Mouse (Mus musculus) forebrain, postnatal 0 days (tissue): ENCODE results near the gene Ciart. TPM values are rescaled to one million over a fixed set of nuclear protein-coding genes. Genes with fewer than 3 reads are reported as not detected.

Experiments used
- ATAC-seq: fragments of 200-750 bp; cut with Nextera tagmentation; 2 replicates; pipeline ENCODE4 v1.8.0; 2017; ENCODE audit warnings: mild to moderate bottlenecking, moderate library complexity
- DNase-seq: peaks from one replicate; pipeline ENCODE4 v3.0.0-alpha.2; 2015
- H3K27ac ChIP-seq: fragments of 300-500 bp; sonication (generic); 2 replicates; pipeline ENCODE4 v1.5.1; 2014; ENCODE audit warnings: low read depth, mild to moderate bottlenecking, antibody characterized with exemption, low read length, moderate library complexity, mixed read lengths
- H3K27me3 ChIP-seq: fragments of 300-500 bp; sonication (generic); 2 replicates; pipeline ENCODE4 v1.6.1; 2014; ENCODE audit warnings: mild to moderate bottlenecking, low read length, mixed read lengths; ENCODE audit not compliant: insufficient read depth
- H3K36me3 ChIP-seq: fragments of 300-500 bp; sonication (generic); 2 replicates; pipeline ENCODE4 v1.6.1; 2014; ENCODE audit warnings: mild to moderate bottlenecking, moderate library complexity; ENCODE audit not compliant: insufficient read depth
- H3K4me1 ChIP-seq: fragments of 300-500 bp; sonication (generic); 2 replicates; pipeline ENCODE4 v1.6.1; 2014; ENCODE audit warnings: antibody characterized with exemption; ENCODE audit not compliant: insufficient read depth
- H3K4me2 ChIP-seq: fragments of 300-500 bp; sonication (generic); 2 replicates; pipeline ENCODE4 v1.6.1; 2014; ENCODE audit warnings: low read depth, mild to moderate bottlenecking, moderate library complexity
- H3K4me3 ChIP-seq: fragments of 300-500 bp; sonication (generic); 2 replicates; pipeline ENCODE4 v1.5.1; 2014; ENCODE audit warnings: low read depth, low read length, mixed read lengths
- H3K9ac ChIP-seq: fragments of 300-500 bp; sonication (generic); 2 replicates; pipeline ENCODE4 v1.6.1; 2014; ENCODE audit warnings: mild to moderate bottlenecking
- H3K9me3 ChIP-seq: fragments of 300-500 bp; sonication (generic); 2 replicates; pipeline ENCODE4 v1.6.1; 2016; ENCODE audit warnings: low read length
- CTCF ChIP-seq: sonication (generic); IDR thresholded peaks from 2 replicates; pipeline ENCODE4 v1.5.1; 2016; ENCODE audit warnings: antibody characterized with exemption, control low read depth, low read depth
- WGBS: fragments of 180-500 bp; shearing (Covaris S2); extraction: QIAGEN DNeasy Blood & Tissue Kit; methylation state at CpG from one replicate; pipeline ENCODE4 v1.1.7; 2014; 5-methylcytosine and 5-hydroxymethylcytosine counted together
- polyA plus RNA-seq: library from polyadenylated mRNA; unstranded; fragments of >200 nt; fragmentation: Nextera tagmentation; extraction: Ambion mirVana; gene quantifications from 2 replicates; pipeline ENCODE4 v1.2.1, GENCODE M21; 2015
- total RNA-seq: library from RNA; depleted of rRNA; stranded (reverse); fragments of >200 nt; gene quantifications from 2 replicates; pipeline ENCODE4 v1.2.3, GENCODE M21; 2014; rRNA removed

The Ciart gene
- total and polyA plus RNA-seq, 2 experiments from 2014 or later, result 3.4 to 8.2 TPM

DNA sequence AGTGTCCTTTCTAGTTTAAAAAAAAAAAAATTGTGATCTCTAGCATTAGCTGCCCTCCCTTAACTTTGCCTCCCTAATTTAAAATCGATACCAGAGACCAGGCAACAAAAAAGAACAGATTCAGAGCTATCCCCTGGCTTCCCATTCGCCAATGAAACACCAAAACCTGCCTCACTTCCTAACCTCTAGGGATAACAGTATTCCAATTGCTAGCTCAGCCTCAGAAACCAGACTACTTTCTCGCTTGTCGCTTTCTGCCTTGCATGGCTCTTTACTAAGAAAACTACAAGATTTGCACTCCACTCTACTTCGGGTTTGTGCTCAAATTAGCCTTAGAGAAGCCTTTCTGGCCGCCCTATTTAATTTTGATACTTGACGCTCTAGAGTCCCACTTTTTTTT lies 25.9 kb downstream of the Ciart start:
- 21% methylated on average over 7 of the region's 7 CpGs for WGBS
- no peak for DNase-seq
- no peak for TF ChIP-seq CTCF
- Histone ChIP-seq H3K4me2 (peak overlapping the region; percentile 78), H3K9me3 (no peaks in the 10 kb centered on the region), H3K27me3 (no peaks in the 10 kb centered on the region), H3K4me1 (no peaks in the 10 kb centered on the region), H3K4me3 (peak overlapping the region; percentile 88), H3K27ac (no peak overlapping the region; the same call in 1 of the 2 replicates), H3K36me3 (peaks cover 14% of the 10 kb centered on the region), H3K9ac (peak overlapping the region; percentile 66)
- peak; percentile 19; the same call in 1 of the 2 replicates for ATAC-seq

DNA sequence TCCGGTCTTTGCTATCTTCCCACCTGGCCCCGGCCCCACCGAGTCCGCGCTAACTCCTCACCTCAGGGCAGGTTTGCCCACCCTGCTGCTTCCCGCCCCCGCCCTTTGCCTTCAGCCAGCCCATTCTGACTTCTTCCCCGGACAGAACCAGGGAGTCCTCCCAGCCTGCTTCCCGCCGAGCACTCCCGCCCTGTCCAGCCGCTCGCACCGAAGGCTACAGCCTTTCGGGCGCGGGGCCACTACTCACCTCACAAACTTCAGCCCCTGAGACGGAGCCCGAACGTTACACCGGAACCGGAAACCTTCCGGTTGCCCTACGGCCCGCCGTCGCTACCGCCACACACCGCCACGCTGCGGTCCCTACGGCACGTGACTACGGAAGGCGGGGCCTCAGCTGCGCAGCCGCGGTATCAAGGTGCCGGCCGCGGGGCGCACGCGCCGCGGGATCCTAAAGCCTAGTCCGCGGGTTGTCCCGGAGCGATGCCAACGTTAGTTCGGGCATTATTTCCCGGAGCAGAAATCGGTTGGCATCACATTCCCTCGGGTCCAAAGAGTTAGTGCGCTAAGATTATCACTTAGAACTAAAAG lies 26.5 kb downstream of the Ciart start, which contains the start of gene Prpf3:
Gene Prpf3 (minus strand): TSS at position 384 of the 588 bp plus-strand sequence.
- Histone ChIP-seq H3K36me3 (peaks cover 19% of the 10 kb centered on the region), H3K4me3 (peak within 1 kb of the TSS; percentile 88), H3K9me3 (no peaks in the 10 kb centered on the region), H3K9ac (peak within 1 kb of the TSS; percentile 66), H3K4me2 (peak within 1 kb of the TSS; percentile 78), H3K4me1 (no peaks in the 10 kb centered on the region), H3K27ac (no peak within 1 kb of the TSS; the same call in 1 of the 2 replicates), H3K27me3 (no peaks in the 10 kb centered on the region)
- 2% methylated on average over 54 of the region's 56 CpGs for WGBS
- peak; percentile 100 for ATAC-seq
- 0 out of 2 replicates have a peak, but pooled peaks have one; percentile 25 for TF ChIP-seq CTCF
- DNase-seq, result peak; percentile 95

DNA sequence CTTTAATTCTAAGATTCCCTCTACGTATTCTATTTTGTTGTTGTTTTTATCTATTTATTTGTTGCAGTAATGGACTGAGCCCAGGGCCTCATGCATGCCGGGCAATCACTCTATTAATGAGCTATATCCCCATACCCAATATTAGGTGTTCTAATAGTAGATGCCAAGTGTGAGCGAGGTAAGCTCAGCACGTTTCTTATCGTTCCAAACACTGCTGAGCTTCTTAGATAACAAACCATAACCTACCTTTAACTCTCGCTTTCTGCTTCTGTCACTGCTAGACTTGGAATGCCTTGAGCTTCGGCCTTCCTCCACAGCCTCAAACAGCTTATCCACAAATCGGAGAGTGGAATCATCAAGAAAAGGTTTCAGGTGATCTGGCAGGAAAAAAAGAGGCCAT lies 30.7 kb downstream of the Ciart start:
- Histone ChIP-seq H3K36me3 (peaks cover 58% of the 10 kb centered on the region), H3K27ac (no peak overlapping the region), H3K4me1 (no peaks in the 10 kb centered on the region), H3K4me3 (no peak overlapping the region), H3K9me3 (no peaks in the 10 kb centered on the region), H3K27me3 (no peaks in the 10 kb centered on the region), H3K4me2 (no peak overlapping the region), H3K9ac (no peak overlapping the region)
- no peak for TF ChIP-seq CTCF
- no peak for DNase-seq
- 97% methylated on average over 8 of the region's 8 CpGs for WGBS
- ATAC-seq, result no peak

DNA sequence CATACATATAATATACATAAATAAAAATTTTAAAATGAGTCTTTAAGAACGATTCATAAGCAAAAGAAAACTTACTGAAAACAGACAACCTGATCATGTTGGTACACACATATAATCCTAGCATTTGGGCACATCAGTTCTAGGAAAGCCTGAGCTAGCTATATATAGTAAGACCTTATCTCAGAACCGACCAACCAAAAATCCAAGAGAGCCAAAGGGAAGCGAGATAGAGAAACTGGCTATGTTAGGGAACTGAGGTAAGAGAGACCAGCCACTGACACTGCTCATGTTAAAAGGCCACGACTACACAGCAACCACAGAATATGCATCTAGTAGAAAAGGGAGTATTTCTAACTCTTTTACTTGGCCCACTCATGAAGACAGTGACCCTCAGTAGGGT lies 31.4 kb downstream of the Ciart start:
- no peak for DNase-seq
- Histone ChIP-seq H3K27ac (no peak overlapping the region), H3K4me2 (no peak overlapping the region), H3K36me3 (peaks cover 65% of the 10 kb centered on the region), H3K27me3 (no peaks in the 10 kb centered on the region), H3K9ac (no peak overlapping the region), H3K9me3 (no peaks in the 10 kb centered on the region), H3K4me3 (no peak overlapping the region), H3K4me1 (no peaks in the 10 kb centered on the region)
- no peak for TF ChIP-seq CTCF
- no peak for ATAC-seq
- 85% methylated on average over 4 of the region's 4 CpGs for WGBS

DNA sequence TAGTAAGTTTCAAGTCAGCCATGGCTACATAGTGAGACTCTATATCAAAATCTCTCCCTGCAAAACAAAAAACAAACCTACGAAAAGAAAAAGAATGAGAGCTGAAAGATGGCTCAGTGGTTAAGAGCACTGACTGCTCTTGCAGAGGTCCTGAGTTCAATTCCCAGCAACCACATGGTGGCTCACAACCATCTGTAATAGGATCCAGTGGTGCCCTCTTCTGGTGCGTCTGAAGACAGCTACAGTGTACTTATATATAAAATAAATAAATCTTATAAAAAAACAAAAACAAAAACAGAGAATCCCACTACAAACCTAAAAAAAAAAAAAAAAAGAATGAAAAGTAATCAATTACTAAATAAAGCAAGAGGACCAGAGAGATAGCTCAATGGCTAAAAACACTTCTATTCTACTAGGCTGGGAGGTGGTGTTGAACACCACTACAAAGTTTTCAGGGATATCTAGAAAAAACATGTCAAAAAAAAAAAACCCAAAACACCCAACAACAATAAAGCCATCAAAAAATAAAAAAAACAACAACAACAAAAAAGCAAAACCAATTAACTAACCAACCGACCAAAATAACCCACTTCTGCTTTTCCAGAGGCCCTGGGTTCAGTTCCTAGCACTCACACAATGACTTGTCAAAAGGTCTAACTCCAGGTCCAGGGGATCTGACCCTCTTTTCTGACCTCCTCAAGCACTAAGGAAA lies 39.4 kb downstream of the Ciart start:
- peaks cover 74% of the 10 kb centered on the region for H3K36me3 ChIP-seq
- no peaks in the 10 kb centered on the region for H3K4me1 ChIP-seq
- no peaks in the 10 kb centered on the region for H3K9me3 ChIP-seq
- H3K9ac ChIP-seq, result no peak overlapping the region
- 84% methylated on average over 3 of the region's 3 CpGs for WGBS
- DNase-seq (no peak), ATAC-seq (no peak)
- H3K4me2 ChIP-seq, result no peak overlapping the region
- no peaks in the 10 kb centered on the region for H3K27me3 ChIP-seq
- no peak for TF ChIP-seq CTCF
- no peak overlapping the region for H3K27ac ChIP-seq
- H3K4me3 ChIP-seq, result no peak overlapping the region

DNA sequence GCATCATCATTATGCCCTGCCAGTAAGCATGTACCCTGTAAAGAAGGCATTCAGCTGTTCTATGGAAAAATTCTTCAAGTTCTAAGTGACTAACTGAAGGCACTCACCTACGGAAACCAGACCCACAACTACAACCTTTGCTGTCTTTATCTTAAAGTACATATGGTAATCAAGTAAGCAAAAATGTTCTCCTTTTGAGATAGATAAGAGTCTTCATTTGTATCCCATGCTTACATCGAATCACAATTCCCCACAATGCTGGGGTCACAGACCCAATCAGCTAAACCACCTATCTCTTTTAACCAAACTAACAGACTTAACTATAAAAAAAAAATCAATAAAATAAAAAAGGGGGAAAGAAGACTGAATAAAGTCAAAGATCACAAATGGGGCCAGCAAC lies 42.8 kb downstream of the Ciart start:
- no peak for TF ChIP-seq CTCF
- no peaks in the 10 kb centered on the region for H3K9me3 ChIP-seq
- H3K27ac ChIP-seq, result no peak overlapping the region
- ATAC-seq (no peak), DNase-seq (no peak)
- no peak overlapping the region for H3K4me3 ChIP-seq
- no peak overlapping the region for H3K4me2 ChIP-seq
- no peak overlapping the region for H3K9ac ChIP-seq
- no peaks in the 10 kb centered on the region for H3K4me1 ChIP-seq
- WGBS, result 97% methylated on average over 2 of the region's 2 CpGs
- peaks cover 57% of the 10 kb centered on the region for H3K36me3 ChIP-seq
- H3K27me3 ChIP-seq, result no peaks in the 10 kb centered on the region

DNA sequence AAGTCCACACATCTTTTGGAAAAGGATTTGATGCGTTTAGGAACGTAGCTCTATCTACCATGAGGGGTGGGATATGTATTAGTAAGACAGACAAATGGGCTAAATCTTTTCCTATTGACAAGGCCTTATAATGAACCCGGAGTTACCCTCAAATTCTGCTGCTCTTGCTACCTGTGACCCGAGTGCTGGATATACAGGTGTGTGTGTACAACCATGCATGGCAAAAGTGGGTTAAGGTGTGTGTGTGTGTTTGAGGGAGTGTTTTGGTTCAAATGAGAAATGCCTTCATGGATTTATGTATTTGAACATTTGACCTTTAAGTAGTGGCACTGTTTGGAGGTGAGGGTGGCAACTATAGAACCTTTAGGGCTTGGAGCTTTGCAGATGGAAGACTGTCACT lies 53.0 kb downstream of the Ciart start:
- 96% methylated on average over 4 of the region's 4 CpGs for WGBS
- DNase-seq, result no peak
- Histone ChIP-seq H3K9ac (no peak overlapping the region), H3K4me2 (no peak overlapping the region), H3K27ac (no peak overlapping the region), H3K4me3 (no peak overlapping the region), H3K27me3 (no peaks in the 10 kb centered on the region), H3K4me1 (no peaks in the 10 kb centered on the region), H3K36me3 (peaks cover 44% of the 10 kb centered on the region), H3K9me3 (no peaks in the 10 kb centered on the region)
- no peak for TF ChIP-seq CTCF
- ATAC-seq, result no peak

Other genes with a start within 250 kb of the Ciart start
- gene Mcl1, start 223.5 kb downstream of the Ciart start, total RNA-seq, result 131 and 137 TPM in 2 replicates
- gene Mcl1, start 223.5 kb downstream of the Ciart start, polyA plus RNA-seq, result 42.9 and 46.6 TPM in 2 replicates
- 0.81 and 1.8 TPM in 2 replicates for gene Adamtsl4, start 194.3 kb downstream of the Ciart start, total RNA-seq
- gene Adamtsl4, start 194.3 kb downstream of the Ciart start, polyA plus RNA-seq, result 0.67 and 2.0 TPM in 2 replicates
- gene Ecm1, start 142.7 kb downstream of the Ciart start, total RNA-seq, result 3.3 and 4.8 TPM in 2 replicates
- gene Ecm1, start 142.7 kb downstream of the Ciart start, polyA plus RNA-seq, result 8.3 and 8.7 TPM in 2 replicates
- gene Tars2, start 122.0 kb downstream of the Ciart start, total RNA-seq, result 40.2 and 52.6 TPM in 2 replicates
- 36.5 and 41.2 TPM in 2 replicates for gene Tars2, start 122.0 kb downstream of the Ciart start, polyA plus RNA-seq
- gene Rprd2, start 63.4 kb downstream of the Ciart start, total RNA-seq, result 32.2 and 43.7 TPM in 2 replicates
- gene Rprd2, start 63.4 kb downstream of the Ciart start, polyA plus RNA-seq, result 17.2 and 21.0 TPM in 2 replicates
- gene Prpf3, start 26.4 kb downstream of the Ciart start, total RNA-seq, result 14.3 and 14.4 TPM in 2 replicates
- gene Prpf3, start 26.4 kb downstream of the Ciart start, polyA plus RNA-seq, result 19.3 and 24.9 TPM in 2 replicates
- 113 and 193 TPM in 2 replicates for gene Mrps21, start 10.7 kb downstream of the Ciart start, total RNA-seq
- 251 and 296 TPM in 2 replicates for gene Mrps21, start 10.7 kb downstream of the Ciart start, polyA plus RNA-seq
- gene BC028528, start 9.8 kb upstream of the Ciart start, total RNA-seq, result 5.7 and 9.9 TPM in 2 replicates
- gene BC028528, start 9.8 kb upstream of the Ciart start, polyA plus RNA-seq, result 14.9 and 18.4 TPM in 2 replicates
- 59.3 and 77.2 TPM in 2 replicates for gene Aph1a, start 11.7 kb upstream of the Ciart start, total RNA-seq
- gene Aph1a, start 11.7 kb upstream of the Ciart start, polyA plus RNA-seq, result 44.3 and 46.0 TPM in 2 replicates
- gene Car14, start 22.4 kb upstream of the Ciart start, total RNA-seq, result 5.0 and 9.4 TPM in 2 replicates
- gene Car14, start 22.4 kb upstream of the Ciart start, polyA plus RNA-seq, result 11.2 and 12.8 TPM in 2 replicates
- gene Anp32e, start 47.0 kb upstream of the Ciart start, total RNA-seq, result 27.5 and 34.4 TPM in 2 replicates
- 84.1 and 109 TPM in 2 replicates for gene Anp32e, start 47.0 kb upstream of the Ciart start, polyA plus RNA-seq
- 93.5 and 135 TPM in 2 replicates for gene Plekho1, start 113.8 kb upstream of the Ciart start, total RNA-seq
- gene Plekho1, start 113.8 kb upstream of the Ciart start, polyA plus RNA-seq, result 51.8 and 60.1 TPM in 2 replicates
- 59.5 and 60.5 TPM in 2 replicates for gene Vps45, start 176.2 kb upstream of the Ciart start, total RNA-seq
- gene Vps45, start 176.2 kb upstream of the Ciart start, polyA plus RNA-seq, result 65.1 and 68.3 TPM in 2 replicates
- 6.2 and 13.5 TPM in 2 replicates for gene Otud7b, start 222.3 kb upstream of the Ciart start, total RNA-seq
- 5.7 and 8.8 TPM in 2 replicates for gene Otud7b, start 222.3 kb upstream of the Ciart start, polyA plus RNA-seq